Mouse (Mus musculus): ENCODE results near the gene Gm17949. TPM values are rescaled to one million over a fixed set of nuclear protein-coding genes. Genes with fewer than 3 reads are reported as not detected.

The Gm17949 gene
- 0.08 TPM in 1 of 2 replicates, not detected in the other for total RNA-seq (2012; rRNA removed)
- polyA plus RNA-seq (2012; ENCODE audit: insufficient read depth in 1 of 2, insufficient read length in 2 of 2, low read depth in 1 of 2, low replicate concordance in 2 of 2, missing spikeins in 1 of 2): under 1 TPM in 1 of 2 experiments, not detected in 1; 0.13 TPM

DNA sequence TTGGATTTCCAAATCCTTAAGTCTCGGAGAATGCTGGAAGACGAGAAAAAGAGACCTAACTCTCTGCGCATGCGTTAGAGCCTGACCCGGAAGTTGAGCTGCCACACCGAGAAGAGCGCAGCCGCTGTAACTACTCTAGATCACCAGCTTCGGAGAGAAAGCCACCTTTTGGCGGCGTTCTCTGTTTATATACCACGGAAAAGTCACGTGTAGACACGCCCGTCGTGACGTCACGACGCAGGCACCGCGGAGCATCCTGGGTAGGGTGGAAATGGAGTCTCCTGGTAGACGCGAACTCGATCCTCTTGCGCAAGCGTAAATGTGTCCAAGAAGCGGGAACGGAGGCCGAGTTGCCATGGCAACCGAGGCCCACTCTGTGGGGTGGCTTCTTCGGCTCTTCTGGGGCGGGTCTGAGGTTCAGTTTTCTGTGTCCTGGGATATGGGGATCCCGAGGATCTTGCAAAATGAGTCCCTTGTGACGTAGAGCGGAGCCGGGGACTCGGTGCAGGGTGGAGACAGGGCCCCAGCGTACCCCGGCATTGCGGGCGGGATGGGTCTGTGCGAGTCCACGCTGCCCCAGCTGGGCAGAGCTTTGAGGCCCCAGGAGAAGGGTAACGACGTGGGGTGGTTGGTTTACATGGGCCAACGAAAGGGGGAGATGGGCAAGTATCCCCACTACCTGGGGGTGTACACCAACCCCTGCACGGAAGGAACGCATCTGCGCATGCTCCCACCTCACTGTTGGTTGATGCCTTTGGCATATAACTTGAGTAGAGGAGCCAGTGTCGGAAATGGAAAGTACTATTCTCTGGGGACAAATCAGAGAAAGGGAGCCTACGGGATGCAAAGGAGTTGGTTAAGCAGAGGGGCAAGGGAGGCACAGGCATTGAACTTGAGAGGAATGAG is at the start of gene Gm17949, which contains the start of gene Gtf2f1:
Gene Gm17949 (plus strand): TSS at position 234 of the 906 bp plus-strand sequence.
Gene Gtf2f1 (minus strand): TSS at position 53 of the 906 bp plus-strand sequence.
- peaks cover 6 to 17% of the 10 kb centered on the region in 2 experiments; a peak in 3 of 4 replicates for H3K4me1 ChIP-seq (ENCODE audit: control insufficient read depth in 1 of 2, insufficient read depth in 2 of 2, low read length in 2 of 2)
- peak; percentile 98 for DNase-seq (ENCODE audit: low read depth, low spot score)
- peak within 1 kb of the TSS; percentile 76 for H3K27ac ChIP-seq (ENCODE audit: control insufficient read depth, low read depth, low read length)
- H3K79me2 ChIP-seq (ENCODE audit: control insufficient read depth, insufficient read depth, low read length, poor library complexity): peaks cover 20% of the 10 kb centered on the region
- peak within 1 kb of the TSS; percentile 88 for H3K9ac ChIP-seq (ENCODE audit: control insufficient read depth, low read depth, low read length, poor library complexity, severe bottlenecking)
- peaks cover 0 to 10% of the 10 kb centered on the region in 2 experiments; a peak in 3 of 4 replicates for H3K36me3 ChIP-seq (ENCODE audit: control insufficient read depth in 1 of 2, insufficient read depth in 2 of 2, low read length in 2 of 2)
- H3K4me3 ChIP-seq (ENCODE audit: control insufficient read depth in 1 of 2, insufficient read depth in 1 of 2, low read depth in 2 of 2, low read length in 2 of 2): peak within 1 kb of the TSS; percentile 73 to 87
- H3K27me3 ChIP-seq (ENCODE audit: control insufficient read depth in 1 of 2, insufficient read depth in 2 of 2, low read length in 2 of 2): no peaks in the 10 kb centered on the region
- no peaks in the 10 kb centered on the region for H3K9me3 ChIP-seq (replicated peaks; ENCODE audit: insufficient read depth, low read length)
- TF ChIP-seq MYB (IDR thresholded peaks at IDR 0.05; ENCODE audit: low read depth, low read length) (no peak), JUND (IDR thresholded peaks at IDR 0.05; ENCODE audit: low read depth, low read length) (no peak), ZC3H11A (IDR thresholded peaks at IDR 0.05; ENCODE audit: low read depth, low read length) (no peak), MXI1 (IDR thresholded peaks at IDR 0.05; ENCODE audit: low read depth, low read length) (peak; percentile 82), UBTF (IDR thresholded peaks at IDR 0.05; ENCODE audit: borderline replicate concordance, insufficient read depth, low read depth, low read length) (no peak), CTCF (IDR thresholded peaks at IDR 0.05 in 2 of 3, conservative IDR thresholded peaks at IDR 0.05 in 1 of 3; ENCODE audit: control insufficient read depth in 1 of 3, insufficient read depth in 1 of 3, low read depth in 2 of 3, low read length in 3 of 3, poor library complexity in 1 of 3, severe bottlenecking in 1 of 3) (no peak), HCFC1 (IDR thresholded peaks at IDR 0.05; ENCODE audit: low read depth, low read length) (peak; percentile 96), ZNF384 (IDR thresholded peaks at IDR 0.05; ENCODE audit: low read depth, low read length) (no peak), MAZ (IDR thresholded peaks at IDR 0.05; ENCODE audit: low read depth, low read length) (0 out of 2 replicates have a peak, but pooled peaks have one; percentile 38), POLR2AphosphoS5 (IDR thresholded peaks at IDR 0.05; ENCODE audit: borderline replicate concordance, low read depth, low read length) (peak; percentile 98), KAT2A (conservative IDR thresholded peaks at IDR 0.05; ENCODE audit: low read depth, low read length) (peak; percentile 78), CHD2 (IDR thresholded peaks at IDR 0.05; ENCODE audit: low read length) (no peak), ZKSCAN1 (IDR thresholded peaks at IDR 0.05; ENCODE audit: low read depth, low read length) (no peak), GATA1 (IDR thresholded peaks at IDR 0.05; ENCODE audit: low read depth, low read length) (no peak), NELFE (IDR thresholded peaks at IDR 0.05; ENCODE audit: low read depth, low read length) (peak; percentile 99), GABPA (IDR thresholded peaks at IDR 0.05; ENCODE audit: low read depth, low read length) (no peak), MEF2A (IDR thresholded peaks at IDR 0.05; ENCODE audit: extremely low read depth, insufficient replicate concordance, low read depth, low read length, poor library complexity, severe bottlenecking) (no peak), POLR2A (IDR thresholded peaks at IDR 0.05; ENCODE audit: control insufficient read depth in 1 of 2, insufficient read depth in 1 of 2, low read depth in 1 of 2, low read length in 2 of 2, poor library complexity in 1 of 2) (peak; percentile 89 to 100), ETS1 (IDR thresholded peaks at IDR 0.05; ENCODE audit: low read depth, low read length) (peak; percentile 57; the same call in 1 of the 2 replicates), MAFK (IDR thresholded peaks at IDR 0.05; ENCODE audit: borderline replicate concordance, low read depth, low read length) (no peak), TCF12 (IDR thresholded peaks at IDR 0.05; ENCODE audit: low read depth, low read length) (peak; percentile 82; the same call in 1 of the 2 replicates), RAD21 (IDR thresholded peaks at IDR 0.05; ENCODE audit: low read depth, low read length) (no peak), USF1 (IDR thresholded peaks at IDR 0.05; ENCODE audit: low read depth, low read length) (peak; percentile 100), TBP (IDR thresholded peaks at IDR 0.05; ENCODE audit: low read depth, low read length) (peak; percentile 99), E2F4 (IDR thresholded peaks at IDR 0.05; ENCODE audit: borderline replicate concordance, low read depth, low read length) (0 out of 2 replicates have a peak, but pooled peaks have one; percentile 66), SIN3A (IDR thresholded peaks at IDR 0.05; ENCODE audit: low read length) (peak; percentile 94), ZMIZ1 (IDR thresholded peaks at IDR 0.05; ENCODE audit: low read depth, low read length) (peak; percentile 98), TAL1 (IDR thresholded peaks at IDR 0.05; ENCODE audit: low read length) (no peak), BHLHE40 (IDR thresholded peaks at IDR 0.05; ENCODE audit: borderline replicate concordance, low read depth, low read length) (peak; percentile 98), MYC (IDR thresholded peaks at IDR 0.05; ENCODE audit: low read depth, low read length) (peak; percentile 79; the same call in 1 of the 2 replicates), NRF1 (IDR thresholded peaks at IDR 0.05; ENCODE audit: insufficient read depth, low read depth, low read length, poor library complexity, severe bottlenecking) (peak; percentile 92), CHD1 (IDR thresholded peaks at IDR 0.05; ENCODE audit: low read depth, low read length) (no peak), EP300 (IDR thresholded peaks at IDR 0.05; ENCODE audit: low read depth in 1 of 2, low read length in 2 of 2) (no peak), MAX (IDR thresholded peaks at IDR 0.05; ENCODE audit: low read length) (peak; percentile 98), SMC3 (IDR thresholded peaks at IDR 0.05; ENCODE audit: low read depth, low read length) (no peak)
